Mouse (Mus musculus): Measurements from ENCODE around the gene Sox21. TPM values are rescaled to one million over a fixed set of nuclear protein-coding genes. Genes with fewer than 3 reads are reported as not detected.
A peak's percentile ranks its signal among the peaks of the same experiment; 100 is the strongest.

The Sox21 gene
- total RNA-seq (2021) (not detected), polyA plus RNA-seq (2012; rRNA removed) (0.17 and 0.23 TPM in 2 replicates)
- long read RNA-seq, result 0 reads

- no peak for DNase-seq
Observed at GRCm38 (mm10) chr14:118236886-118237289, at the start of gene Sox21. TSS of gene Sox21 (minus strand) at chr14:118237030.

- no peak for DNase-seq
Observed at GRCm38 (mm10) chr14:118286096-118286495, 49.3 kb upstream of the Sox21 start.

GRCm38 (mm10) chr14:118282917-118283316 is 46.1 kb upstream of the Sox21 start:
- no peak for DNase-seq

- DNase-seq, result no peak
Observed at GRCm38 (mm10) chr14:118282272-118282671, 45.4 kb upstream of the Sox21 start.

- DNase-seq, result no peak
Observed at GRCm38 (mm10) chr14:118277704-118278498, 41.1 kb upstream of the Sox21 start.

GRCm38 (mm10) chr14:118272594-118273555 is 36.0 kb upstream of the Sox21 start:
- DNase-seq, result no peak

GRCm38 (mm10) chr14:118268849-118269248 is 32.0 kb upstream of the Sox21 start:
- DNase-seq, result no peak

GRCm38 (mm10) chr14:118266660-118267059 is 29.8 kb upstream of the Sox21 start, which contains the start of gene Gm9376:
TSS of gene Gm9376 (plus strand) at chr14:118266960.
- no peak for DNase-seq

- DNase-seq, result no peak
Observed at GRCm38 (mm10) chr14:118253381-118253780, 16.6 kb upstream of the Sox21 start.

GRCm38 (mm10) chr14:118241416-118241815 is 4.6 kb upstream of the Sox21 start:
- no peak for DNase-seq

- DNase-seq, result no peak
Observed at GRCm38 (mm10) chr14:118239351-118239750, 2.5 kb upstream of the Sox21 start.

GRCm38 (mm10) chr14:118237786-118238185 is 956 bp upstream of the Sox21 start:
- no peak for DNase-seq

GRCm38 (mm10) chr14:118235973-118236885 is 601 bp downstream of the Sox21 start:
- peak; percentile 60 for DNase-seq

- DNase-seq, result peak; percentile 38
Observed at GRCm38 (mm10) chr14:118235361-118235972, 1.4 kb downstream of the Sox21 start.

GRCm38 (mm10) chr14:118234541-118235210 is 2.2 kb downstream of the Sox21 start:
- DNase-seq, result no peak

GRCm38 (mm10) chr14:118233786-118234540 is 2.9 kb downstream of the Sox21 start:
- no peak for DNase-seq

- DNase-seq, result no peak
Observed at GRCm38 (mm10) chr14:118232381-118232970, 4.4 kb downstream of the Sox21 start.

- no peak for DNase-seq
Observed at GRCm38 (mm10) chr14:118226471-118227155, 10.2 kb downstream of the Sox21 start.

GRCm38 (mm10) chr14:118225911-118226310 is 10.9 kb downstream of the Sox21 start:
- DNase-seq, result no peak

All from adrenal gland, adult 2 months (tissue).